Mouse (Mus musculus) megakaryocyte, embryonic 14.5 days (primary cell): ENCODE measurements around the gene Nrg4.

Experiments used
- FLI1 ChIP-seq: IDR thresholded peaks from 2 replicates; pipeline ENCODE4 v1.6.1; 2012; ENCODE audit warnings: low read length, inconsistent platforms, mixed read lengths
- GATA1 ChIP-seq: IDR thresholded peaks from 3 replicates; pipeline ENCODE4 v1.6.1; 2012; ENCODE audit warnings: mixed read lengths, low read length, inconsistent platforms, borderline replicate concordance

DNA sequence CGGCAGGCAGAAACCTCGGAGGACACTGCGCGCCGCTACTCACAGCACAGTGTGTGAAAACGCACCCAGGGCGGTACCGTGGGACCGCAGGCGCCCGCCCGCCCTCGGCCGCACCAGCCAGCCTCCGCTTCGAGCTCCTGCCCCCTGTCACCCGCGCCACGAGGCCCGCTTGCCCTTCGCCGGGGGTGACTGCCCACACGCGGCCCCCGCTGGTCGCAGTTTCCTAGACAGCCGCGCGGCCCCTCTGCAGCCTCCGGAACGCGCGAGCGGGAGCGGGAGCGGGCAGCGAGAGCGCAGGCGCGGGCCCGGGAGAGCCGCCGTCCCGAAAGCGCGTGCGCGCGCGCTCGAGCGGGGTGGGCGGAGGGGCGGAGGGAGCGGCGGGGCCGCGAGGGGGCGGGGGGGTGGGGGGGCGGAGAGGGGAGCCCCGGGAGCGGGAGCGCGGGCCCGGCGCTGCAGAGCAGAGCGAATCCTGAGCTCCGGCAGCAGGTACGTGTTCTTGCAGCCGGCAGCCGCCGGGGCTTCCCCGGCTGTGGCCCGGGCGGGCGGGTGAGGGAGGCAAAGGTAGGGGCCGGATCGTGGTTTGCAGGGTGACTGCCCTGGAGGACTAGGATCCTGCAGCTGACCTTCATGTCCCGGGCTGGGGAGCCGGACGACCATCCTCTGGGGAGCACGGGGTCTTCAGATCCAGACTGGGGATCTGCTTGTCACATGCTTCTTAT, at the start of gene Nrg4, which contains the start of gene Tmem266:
- TF ChIP-seq GATA1 (no peak), FLI1 (no peak)
